Mouse (Mus musculus) testis, adult 2 months (tissue): ENCODE results near the gene Mtus2.

Source experiments
- CTCF ChIP-seq: fragments of 200-500 bp; IDR thresholded peaks from 2 replicates; pipeline ENCODE4 v1.5.1; 2012; ENCODE audit warnings: low read depth, mild to moderate bottlenecking, inconsistent platforms, low read length, moderate library complexity; ENCODE audit not compliant: control insufficient read depth, insufficient read depth, insufficient replicate concordance
- POLR2A ChIP-seq: fragments of 200-500 bp; IDR thresholded peaks from 2 replicates; pipeline ENCODE4 v1.6.1; 2012; ENCODE audit warnings: low read depth, mild to moderate bottlenecking, inconsistent platforms, low read length, moderate library complexity; ENCODE audit not compliant: control insufficient read depth

DNA sequence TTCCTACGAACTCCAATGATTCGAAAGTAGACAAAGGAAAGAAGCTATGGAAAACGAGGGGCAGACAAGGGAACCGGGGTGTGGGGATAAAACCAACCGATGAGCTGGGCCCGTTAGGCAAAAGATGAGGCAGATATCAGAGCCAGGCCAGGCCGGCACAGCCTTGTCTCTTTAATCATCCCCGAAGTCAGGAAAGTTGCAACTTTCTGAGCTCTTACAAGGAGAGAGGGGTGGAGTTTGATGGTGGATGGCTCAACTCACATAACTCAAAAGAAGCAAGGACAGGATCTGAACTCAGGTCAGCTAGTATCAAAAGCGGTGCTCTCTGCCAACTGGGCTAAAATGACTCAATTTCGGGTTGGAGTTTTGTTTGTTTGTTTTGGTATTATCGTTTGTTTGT, 402.0 kb downstream of the Mtus2 start:
- TF ChIP-seq CTCF = no peak
- no peak for TF ChIP-seq POLR2A
